Mouse (Mus musculus) large intestine, adult 2 months (tissue): Measurements from ENCODE around the gene Arl14. TPM values are rescaled to one million over a fixed set of nuclear protein-coding genes. Genes with fewer than 3 reads are reported as not detected.
A peak's percentile ranks its signal among the peaks of the same experiment; 100 is the strongest.

Experiments used
- DNase-seq: peaks from one replicate; pipeline ENCODE4 v3.0.0-alpha.2; 2012; ENCODE audit warnings: low read depth, low spot score
- WGBS: fragments of 180-500 bp; shearing (Covaris S2); methylation state at CpG from one replicate; pipeline ENCODE4 v1.1.7; 2018; 5-methylcytosine and 5-hydroxymethylcytosine counted together
- polyA plus RNA-seq: library from polyadenylated mRNA; depleted of rRNA; stranded (reverse); fragments of >200 nt; gene quantifications from 2 replicates; pipeline ENCODE4 v1.2.3, GENCODE M21; 2012; rRNA removed

The Arl14 gene
- 0.77 and 5.4 TPM in 2 replicates for polyA plus RNA-seq

GRCm38 (mm10) chr3:69221806-69222501 lies at the start of gene Arl14:
Gene Arl14 (plus strand): TSS chr3:69222419.
- WGBS: 30% methylated on average over 8 of the region's 8 CpGs
- peak; percentile 92 for DNase-seq

- no peak for DNase-seq
- 14% methylated on average over 1 of the region's 1 CpGs for WGBS
Measured at GRCm38 (mm10) chr3:69175229-69175628, 47.0 kb upstream of the Arl14 start.

DNA sequence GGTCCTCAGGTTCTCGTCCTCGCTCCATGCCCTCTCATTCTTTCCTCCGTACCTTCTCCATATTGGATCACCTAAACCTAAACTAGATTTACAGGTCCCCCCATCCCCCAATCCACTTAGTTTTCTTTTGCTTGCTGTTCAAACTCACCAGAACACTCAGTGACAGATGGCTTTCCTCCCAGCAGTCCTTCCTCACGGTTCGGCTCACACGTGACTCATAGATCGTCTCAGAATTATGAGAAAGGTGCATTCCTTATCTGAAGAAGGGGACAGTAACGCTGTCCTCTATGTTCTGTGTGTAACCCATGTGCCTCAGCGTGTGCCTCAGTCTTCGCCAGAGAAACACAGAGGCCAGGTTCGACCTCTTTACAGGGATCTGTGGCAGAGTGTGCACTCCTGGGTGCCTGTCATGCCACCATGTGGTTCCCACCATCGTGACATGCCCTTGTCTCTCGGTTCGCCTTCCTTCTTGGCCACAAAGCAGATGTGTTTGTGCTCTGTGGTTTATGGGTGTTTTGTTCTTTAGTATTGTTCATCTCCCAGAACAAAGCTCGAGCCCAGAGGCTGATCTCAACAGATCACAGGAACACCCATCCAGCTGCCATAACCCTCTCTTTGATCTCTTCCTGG lies 44.9 kb upstream of the Arl14 start:
- 77% methylated on average over 15 of the region's 15 CpGs for WGBS
- no peak for DNase-seq

DNA sequence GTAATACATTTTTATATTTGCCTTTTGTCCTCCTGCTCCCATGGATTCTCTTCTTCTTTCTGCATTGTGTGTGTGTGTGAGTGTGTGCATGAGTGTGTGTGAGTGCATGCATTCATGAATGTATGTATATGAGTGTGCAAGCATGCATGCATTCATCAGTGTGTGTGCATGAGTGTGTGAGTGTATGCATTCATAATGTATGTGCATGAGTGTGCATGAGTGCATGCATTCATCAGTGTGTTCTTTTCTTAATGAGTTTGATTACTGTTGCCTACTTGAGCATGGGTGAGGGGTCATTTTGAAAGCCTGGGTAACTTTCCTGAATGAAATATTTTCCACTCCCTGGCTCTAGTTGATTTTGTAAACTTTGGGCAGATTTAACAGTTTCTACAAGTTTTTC lies 44.3 kb upstream of the Arl14 start:
- DNase-seq: no peak

DNA sequence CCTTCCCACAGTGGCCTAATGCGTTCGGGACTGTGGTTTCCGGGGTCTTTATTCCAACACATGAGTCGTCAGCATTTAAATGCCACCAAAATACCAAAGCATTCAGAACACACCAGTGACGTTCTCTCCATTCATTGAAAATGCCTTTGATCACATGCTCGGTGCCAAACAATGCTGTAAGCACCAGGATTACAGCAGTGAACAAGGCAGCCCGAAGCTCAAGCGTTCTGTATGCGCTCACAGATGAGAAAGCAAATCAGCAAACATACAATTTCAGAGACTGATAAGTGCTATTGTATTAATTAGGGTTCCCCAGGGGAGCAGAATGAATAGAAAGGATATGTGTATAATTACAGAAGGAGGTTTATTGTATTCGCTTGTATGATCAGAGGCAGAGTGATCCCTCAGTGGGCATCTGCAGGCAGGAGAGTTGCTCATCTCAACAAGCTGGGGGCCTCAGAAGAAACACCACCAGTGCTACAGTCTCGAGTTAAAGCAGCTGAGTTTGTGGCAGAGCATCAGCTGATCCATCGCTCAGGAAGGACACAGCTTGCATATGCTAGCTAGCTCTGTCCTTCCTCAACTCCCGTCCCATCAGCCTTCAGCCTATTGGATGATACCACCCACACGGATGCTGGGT lies 43.7 kb upstream of the Arl14 start:
- DNase-seq: no peak
- 81% methylated on average over 14 of the region's 14 CpGs for WGBS

- DNase-seq: no peak
- 87% methylated on average over 8 of the region's 8 CpGs for WGBS
Measured at GRCm38 (mm10) chr3:69181531-69181930, 40.7 kb upstream of the Arl14 start.

DNA sequence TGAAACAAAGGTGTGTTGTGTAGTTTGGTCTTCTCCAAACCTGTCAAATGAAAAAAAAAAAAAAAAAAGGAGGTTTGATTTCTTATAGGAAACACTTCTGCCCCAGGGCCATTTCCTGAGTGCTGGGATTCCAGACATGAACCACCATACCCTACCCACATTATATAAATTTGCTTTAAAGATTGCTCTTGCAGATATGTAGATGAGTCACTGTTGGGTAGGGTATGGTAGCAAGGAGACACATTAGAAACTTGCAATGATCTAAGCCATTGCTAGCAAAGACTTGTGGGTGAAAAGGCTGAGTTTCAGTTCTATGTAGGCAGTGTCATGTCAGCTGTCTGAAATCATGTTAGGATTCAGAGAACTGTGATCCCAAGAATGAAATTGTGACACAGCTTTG lies 40.0 kb upstream of the Arl14 start:
- DNase-seq: no peak

DNA sequence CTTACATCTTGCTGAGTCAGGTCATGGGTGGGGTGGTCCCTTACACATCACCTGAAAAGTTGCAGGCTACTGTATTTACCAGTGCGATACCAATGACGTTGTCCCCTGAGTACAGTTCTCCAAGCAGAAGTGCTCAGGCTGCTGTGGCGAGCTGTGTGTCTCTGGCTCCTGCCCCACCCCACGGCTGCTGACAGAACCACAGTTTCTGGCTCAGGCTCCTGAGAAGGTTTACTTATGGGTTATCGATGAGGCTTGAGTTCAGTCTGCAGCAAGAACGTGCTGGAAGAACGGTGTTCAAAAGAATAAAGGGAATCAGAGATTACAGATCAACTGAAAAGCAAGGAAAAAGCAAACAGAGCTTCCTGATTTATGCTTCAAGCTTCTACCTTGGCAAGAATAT lies 37.0 kb upstream of the Arl14 start:
- DNase-seq: no peak

DNA sequence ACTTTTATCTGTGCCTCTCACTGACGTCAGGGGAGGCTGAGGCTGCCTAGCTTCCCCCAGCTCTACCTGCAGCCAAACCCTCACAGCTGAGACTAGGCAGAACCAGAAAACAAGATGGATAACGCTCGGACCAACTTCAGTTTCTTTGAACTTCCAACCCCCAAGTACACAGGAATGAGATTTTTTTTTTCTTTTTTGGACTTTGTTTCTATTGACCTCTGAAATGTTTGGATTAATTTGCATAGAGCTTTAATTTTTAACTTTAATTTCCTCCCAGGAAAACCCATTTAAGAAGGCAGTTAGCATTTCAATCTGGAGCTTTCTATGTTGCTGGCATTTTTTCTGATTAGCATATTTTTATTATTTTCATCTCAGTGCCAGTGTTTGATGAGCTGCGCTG lies 36.2 kb upstream of the Arl14 start:
- DNase-seq: no peak
- WGBS: 57% methylated on average over 4 of the region's 4 CpGs

More for the DNA sequence above, 37.0 kb upstream of the Arl14 start:
- WGBS: 61% methylated on average over 7 of the region's 7 CpGs

DNA sequence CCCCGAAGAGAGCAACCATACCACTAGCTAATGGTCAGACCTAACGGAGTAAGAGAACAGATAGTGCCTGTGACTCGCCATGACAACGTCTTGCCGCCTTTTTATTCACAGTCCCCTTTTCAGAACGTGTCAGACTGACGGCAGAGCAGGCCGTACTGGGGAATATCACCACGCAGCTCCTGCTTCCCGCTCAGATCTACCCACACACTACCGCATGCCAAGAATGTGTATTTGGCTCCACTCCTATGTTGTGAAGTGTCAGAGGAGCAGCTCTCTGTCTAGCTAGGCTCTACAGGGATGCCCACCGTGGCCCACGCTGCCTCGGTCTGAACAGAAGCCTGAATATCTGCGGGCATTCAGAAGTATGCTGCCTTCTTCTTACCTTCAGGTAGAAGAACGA lies 35.6 kb upstream of the Arl14 start:
- 86% methylated on average over 16 of the region's 16 CpGs for whole genome bisulfite sequencing
- DNase-seq: no peak

DNA sequence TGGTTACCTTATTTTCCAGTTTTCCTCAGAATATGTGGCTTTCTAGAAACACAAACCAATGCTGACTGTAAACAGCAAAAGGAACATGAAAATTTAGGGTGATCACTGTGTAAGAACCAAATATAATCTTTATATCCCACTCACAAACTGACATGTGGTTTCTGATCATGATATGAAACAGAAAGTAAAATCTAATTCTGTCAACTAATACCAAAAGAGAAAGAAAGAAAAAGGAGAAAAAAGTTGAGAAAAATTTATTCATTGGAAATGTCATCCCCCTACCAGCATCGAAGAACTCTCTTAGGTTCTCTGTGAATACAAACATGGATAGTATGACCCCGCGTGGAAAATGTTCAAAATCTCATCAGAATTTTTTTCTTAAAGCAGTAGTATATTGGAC lies 29.2 kb upstream of the Arl14 start:
- 84% methylated on average over 3 of the region's 3 CpGs for WGBS
- DNase-seq: no peak

DNA sequence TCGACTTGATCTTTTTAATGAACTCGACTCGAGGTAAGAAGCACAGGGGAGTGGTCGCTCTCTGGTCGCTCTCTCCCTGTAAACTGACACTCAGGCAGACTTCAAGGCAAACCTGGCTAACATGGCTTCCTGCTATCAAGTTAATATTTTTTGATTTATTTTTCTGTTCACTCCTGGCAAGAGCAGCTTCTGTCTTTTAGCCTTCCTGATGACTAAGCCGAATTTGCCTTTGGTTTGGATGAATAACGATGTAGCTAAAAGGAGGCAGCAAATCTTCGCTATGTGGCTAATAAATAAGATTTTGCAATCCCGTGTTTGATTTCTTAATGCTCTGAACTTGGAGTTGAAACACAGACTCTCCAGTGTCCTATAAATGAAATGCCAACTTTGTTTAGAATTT lies 27.7 kb upstream of the Arl14 start:
- DNase-seq: no peak
- 38% methylated on average over 9 of the region's 9 CpGs for WGBS

DNA sequence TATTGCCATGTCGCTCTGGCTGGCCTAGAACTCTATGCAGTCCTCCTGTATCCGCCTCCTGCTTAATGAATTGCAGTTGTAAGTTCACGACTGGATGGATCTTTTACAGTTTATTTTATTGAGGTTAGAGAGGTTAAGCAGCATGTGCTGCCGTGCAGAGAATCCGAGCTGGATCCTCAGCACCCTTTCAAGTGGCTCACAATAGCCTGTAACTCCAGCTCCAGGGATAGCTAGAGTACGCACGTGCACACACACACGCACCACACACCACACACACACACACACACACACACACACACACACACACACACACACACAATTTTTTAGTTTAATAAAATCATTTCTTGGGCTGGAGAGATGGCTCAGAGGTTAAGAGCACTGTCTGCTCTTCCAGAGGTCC lies 27.0 kb upstream of the Arl14 start:
- DNase-seq: no peak
- 43% methylated on average over 8 of the region's 8 CpGs for WGBS

DNA sequence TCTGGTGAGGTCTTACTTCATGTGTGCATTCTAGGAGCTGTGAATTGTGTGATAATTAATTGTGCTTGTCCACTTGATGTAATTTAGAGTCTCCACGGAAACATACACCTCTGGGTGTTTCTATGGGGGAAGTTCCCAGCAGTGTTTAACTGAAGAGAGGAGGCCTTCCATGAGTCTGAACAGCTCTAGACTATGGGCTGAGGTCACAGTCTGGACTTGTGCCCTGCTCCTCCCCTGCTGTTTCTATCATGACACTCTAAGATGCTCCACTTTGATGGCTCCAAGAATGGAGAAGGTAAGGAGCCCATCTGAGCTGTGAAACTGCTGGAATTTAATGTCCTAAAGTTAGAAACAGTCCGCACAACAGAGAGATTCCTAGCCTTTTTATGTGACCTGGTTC lies 24.1 kb upstream of the Arl14 start:
- 76% methylated on average over 2 of the region's 2 CpGs for WGBS
- no peak for DNase-seq

GRCm38 (mm10) chr3:69200251-69200650 lies 22.0 kb upstream of the Arl14 start:
- 13% methylated on average over 1 of the region's 1 CpGs for WGBS

GRCm38 (mm10) chr3:69201206-69201605 lies 21.0 kb upstream of the Arl14 start:
- 13% methylated on average over 2 of the region's 2 CpGs for WGBS

More at GRCm38 (mm10) chr3:69200251-69200650, 22.0 kb upstream of the Arl14 start:
- no peak for DNase-seq

GRCm38 (mm10) chr3:69202876-69203275 lies 19.3 kb upstream of the Arl14 start:
- WGBS: 73% methylated on average over 4 of the region's 4 CpGs
- DNase-seq: no peak

More at GRCm38 (mm10) chr3:69201206-69201605, 21.0 kb upstream of the Arl14 start:
- no peak for DNase-seq

GRCm38 (mm10) chr3:69205266-69206054 lies 16.8 kb upstream of the Arl14 start:
- DNase-seq: no peak
- 39% methylated on average over 7 of the region's 7 CpGs for WGBS

DNA sequence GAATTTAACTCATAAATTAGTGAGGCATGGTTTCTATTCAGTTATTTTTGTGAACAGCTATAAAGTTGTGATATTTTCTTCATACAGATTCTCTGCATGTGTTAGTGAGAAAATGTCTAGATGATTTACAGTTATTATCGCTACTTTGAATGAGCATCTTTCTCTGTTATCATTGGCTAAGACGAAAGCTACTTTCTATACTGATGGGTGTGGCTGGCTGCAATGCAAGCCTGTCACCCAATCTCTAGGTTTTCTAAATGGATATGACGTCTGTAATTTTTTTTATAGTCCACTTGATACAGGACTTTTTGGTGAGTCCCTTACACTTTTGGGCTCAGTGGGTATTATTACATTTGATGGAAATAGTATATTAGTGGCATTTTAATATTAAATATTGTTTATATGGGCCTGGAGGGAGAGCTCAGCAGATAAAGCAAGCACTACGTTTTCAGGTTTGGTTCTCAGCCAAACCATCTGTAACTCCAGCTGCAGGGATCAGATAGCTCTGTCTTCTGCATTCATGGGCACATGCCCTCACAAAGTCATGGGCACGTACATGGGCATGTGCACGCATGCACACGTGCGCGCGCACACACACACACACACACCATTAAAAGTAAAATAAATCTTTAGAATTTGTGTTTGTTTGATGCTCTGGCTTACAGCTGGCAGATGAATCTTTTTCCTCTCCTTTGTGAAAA lies 15.9 kb upstream of the Arl14 start:
- 70% methylated on average over 10 of the region's 10 CpGs for WGBS
- DNase-seq: no peak
